Mouse (Mus musculus): ENCODE measurements around the gene Efna3.
A peak's percentile ranks its signal among the peaks of the same experiment; 100 is the strongest.

Efna3 gene

GRCm38 (mm10) chr3:89337721-89338578 lies 15.2 kb upstream of the Efna3 start, which contains the start of gene Efna4:
Efna4 (minus strand) TSS chr3:89338028.
- no peak for DNase-seq (ENCODE audit: low read depth, low spot score)

GRCm38 (mm10) chr3:89337062-89337720 lies 14.4 kb upstream of the Efna3 start:
- no peak for DNase-seq (ENCODE audit: low read depth, low spot score)

DNA sequence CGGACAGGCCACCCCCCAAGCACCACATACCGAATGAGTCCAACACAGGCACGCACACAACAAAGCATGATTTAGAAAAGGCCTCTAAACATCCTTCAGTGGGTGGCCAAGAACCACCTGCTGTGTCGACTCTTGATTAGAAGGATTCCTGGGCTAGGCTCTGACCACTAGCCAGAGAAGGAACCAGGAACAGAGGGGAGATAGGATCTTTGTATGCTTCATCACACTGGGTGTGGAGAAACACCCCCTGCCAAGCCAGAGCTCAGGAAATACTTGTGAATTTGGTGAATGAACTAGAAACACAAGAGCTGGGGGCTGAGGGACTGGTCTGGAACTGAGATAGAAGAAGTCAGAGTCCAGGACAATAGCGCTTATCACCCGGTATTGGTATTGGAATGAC lies 13.8 kb upstream of the Efna3 start:
- DNase-seq (ENCODE audit: low read depth, low spot score): no peak

GRCm38 (mm10) chr3:89333053-89333452 lies 10.3 kb upstream of the Efna3 start:
- DNase-seq (ENCODE audit: low read depth, low spot score): no peak

DNA sequence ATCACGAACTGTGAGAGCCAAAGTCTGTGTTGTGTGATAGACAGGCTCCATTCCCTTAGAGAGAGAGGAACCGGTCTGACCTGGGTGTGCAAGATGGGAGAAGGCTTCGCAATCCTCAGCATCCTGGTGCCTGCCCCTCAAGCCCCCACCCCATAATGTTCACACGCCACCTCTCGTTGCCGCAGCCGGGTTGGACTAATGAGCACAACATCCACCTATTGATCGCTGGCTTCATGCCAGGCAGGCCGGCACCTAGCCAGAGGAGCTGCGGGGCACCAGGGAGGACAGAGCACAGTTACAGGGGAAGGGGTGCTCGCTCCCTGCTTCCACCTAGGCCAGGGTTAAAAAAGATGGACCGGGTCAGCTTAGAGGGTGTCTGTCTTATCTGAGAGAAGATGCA lies 9.7 kb upstream of the Efna3 start:
- no peak for DNase-seq (ENCODE audit: low read depth, low spot score)

DNA sequence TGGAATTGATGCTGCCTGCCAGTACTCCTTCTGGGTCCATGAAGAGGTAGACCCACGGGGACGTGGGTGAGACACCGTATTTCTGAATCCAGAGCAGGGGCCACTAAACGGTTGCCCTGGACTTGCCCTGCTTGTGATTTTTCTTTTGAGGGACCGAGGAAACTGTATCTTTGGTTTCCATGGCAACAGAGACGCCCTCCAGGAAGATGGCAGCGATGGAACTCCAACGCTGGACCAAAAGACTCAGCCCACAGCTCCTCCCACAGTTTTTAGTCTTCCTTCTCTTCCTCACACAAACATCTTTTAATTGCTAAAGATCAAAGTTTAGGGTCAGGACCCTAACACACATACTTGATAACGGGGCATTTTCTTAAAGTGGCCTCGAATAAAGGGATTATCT lies 9.2 kb upstream of the Efna3 start:
- DNase-seq (ENCODE audit: low read depth, low spot score): no peak

GRCm38 (mm10) chr3:89331561-89331960 lies 8.8 kb upstream of the Efna3 start:
- DNase-seq (ENCODE audit: low read depth, low spot score): no peak

DNA sequence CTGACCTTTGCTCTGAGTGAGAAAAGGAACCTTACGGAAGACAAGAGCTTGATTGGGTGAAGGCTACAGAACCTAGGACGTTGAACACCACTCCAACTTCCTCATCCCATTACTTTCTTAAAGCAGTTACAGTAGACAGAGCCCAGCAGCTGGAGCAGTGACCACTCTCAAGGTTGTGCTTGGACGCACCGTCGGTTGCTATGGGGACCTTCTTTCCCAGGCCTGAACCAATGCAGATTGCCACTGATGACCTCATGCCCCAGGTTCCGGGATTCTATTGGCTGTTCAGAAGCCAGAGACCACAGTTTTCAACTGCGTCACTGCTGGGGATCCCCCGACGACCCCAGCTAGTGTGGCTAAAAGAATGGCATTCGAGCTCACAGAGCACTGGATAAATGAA lies 8.2 kb upstream of the Efna3 start:
- no peak for DNase-seq (ENCODE audit: low read depth, low spot score)

- no peak for DNase-seq (ENCODE audit: low read depth, low spot score)
Observed at GRCm38 (mm10) chr3:89330346-89330745, 7.6 kb upstream of the Efna3 start.

GRCm38 (mm10) chr3:89328623-89329022 lies 5.9 kb upstream of the Efna3 start:
- DNase-seq (ENCODE audit: low read depth, low spot score): no peak

GRCm38 (mm10) chr3:89327371-89327870 lies 4.7 kb upstream of the Efna3 start:
- DNase-seq (ENCODE audit: low read depth, low spot score): no peak

- no peak for DNase-seq (ENCODE audit: low read depth, low spot score)
Observed at GRCm38 (mm10) chr3:89325882-89326281, 3.1 kb upstream of the Efna3 start.

DNA sequence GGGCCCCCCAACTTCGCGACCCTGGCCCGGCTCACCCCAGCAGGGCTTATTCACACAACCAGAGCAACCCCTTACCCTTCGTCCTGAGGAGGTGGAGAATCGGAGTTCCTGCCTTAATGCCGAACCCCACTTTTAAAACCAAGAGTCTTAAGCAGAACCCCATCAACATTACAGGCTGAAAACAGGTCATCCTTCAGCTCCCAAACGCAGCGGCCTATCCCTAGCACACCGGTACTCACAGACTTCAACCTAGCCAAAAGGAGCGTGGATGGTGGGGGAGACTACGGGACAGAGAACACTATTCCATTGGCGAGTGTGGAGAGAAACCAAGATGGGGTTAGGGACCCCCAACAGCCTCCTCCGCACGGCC lies 649 bp downstream of the Efna3 start:
- no peak for DNase-seq (ENCODE audit: low read depth, low spot score)

DNA sequence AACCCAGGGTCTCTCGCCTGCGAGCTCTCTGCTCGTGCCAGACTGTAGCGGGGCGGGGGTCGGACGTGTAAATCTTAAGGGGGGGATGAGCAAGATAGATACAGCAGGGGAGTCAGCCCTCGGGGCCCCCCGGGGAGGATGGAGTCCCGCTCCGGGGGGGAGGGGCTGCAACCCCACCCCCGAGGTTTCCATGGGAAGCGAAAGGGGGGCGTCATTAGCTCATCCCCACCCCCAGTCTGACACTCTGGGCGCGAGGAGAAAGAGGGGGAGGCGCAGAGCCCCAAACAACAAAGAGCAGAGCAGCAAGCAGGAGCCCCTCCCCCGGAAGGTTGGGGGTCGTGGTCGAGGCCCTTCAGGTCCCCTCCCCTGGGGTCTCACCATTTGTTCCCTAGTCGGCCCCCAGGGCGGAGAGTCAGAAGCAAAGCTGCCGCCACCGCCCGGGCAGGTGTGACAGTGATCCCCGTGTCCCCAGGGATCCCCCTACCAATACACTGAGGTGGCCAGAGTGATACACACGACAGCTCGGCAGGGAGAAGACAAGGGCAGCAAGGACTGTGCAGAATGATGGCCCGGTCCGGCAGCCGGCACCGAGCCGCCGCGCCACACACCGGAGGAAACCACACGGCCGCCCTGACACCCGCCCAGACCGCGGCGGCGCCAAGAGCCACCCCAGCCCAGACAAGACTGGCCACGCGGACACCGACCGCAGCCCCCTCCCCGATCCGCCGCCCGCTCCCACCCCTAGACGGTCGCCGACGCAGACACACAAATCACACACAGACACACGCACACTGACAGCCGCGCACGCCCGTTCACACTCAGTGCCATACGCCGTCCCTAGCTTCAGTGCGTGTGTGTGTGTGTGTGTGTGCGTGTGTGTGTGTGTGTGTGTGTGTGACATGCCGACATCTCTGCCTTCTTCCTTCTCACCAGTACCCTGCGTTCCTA lies 1.3 kb downstream of the Efna3 start:
- DNase-seq (ENCODE audit: low read depth, low spot score): no peak

DNA sequence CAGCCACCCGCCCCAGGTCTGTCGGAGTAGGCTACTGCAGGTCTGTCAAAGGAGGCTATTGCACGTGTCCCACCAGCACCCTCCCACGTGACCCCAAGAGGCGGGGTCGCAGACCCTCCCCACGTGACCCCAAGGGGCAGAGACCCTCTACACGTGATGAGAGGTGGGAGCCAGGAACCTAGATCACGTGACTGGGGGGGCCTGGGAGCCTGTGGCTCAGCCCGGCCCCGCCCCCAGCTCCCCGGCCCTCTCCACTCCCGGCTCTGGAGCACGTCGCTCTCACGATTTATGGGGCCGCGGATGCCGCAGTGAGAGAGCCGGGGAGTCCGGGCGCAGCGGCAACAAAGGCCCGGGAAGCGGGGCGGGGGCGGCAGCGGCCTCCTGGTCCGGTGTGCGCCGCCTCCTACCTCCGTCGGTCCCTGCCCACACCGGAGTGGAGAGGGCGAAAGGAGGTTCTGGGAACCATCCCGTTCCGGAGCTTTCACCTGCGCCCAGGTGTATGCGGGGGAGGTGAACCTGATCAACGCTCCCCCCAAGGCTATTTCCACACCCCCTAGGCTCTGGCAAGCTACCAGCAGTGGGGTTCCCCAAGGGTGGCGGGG lies 2.1 kb downstream of the Efna3 start:
- DNase-seq (ENCODE audit: low read depth, low spot score): no peak

DNA sequence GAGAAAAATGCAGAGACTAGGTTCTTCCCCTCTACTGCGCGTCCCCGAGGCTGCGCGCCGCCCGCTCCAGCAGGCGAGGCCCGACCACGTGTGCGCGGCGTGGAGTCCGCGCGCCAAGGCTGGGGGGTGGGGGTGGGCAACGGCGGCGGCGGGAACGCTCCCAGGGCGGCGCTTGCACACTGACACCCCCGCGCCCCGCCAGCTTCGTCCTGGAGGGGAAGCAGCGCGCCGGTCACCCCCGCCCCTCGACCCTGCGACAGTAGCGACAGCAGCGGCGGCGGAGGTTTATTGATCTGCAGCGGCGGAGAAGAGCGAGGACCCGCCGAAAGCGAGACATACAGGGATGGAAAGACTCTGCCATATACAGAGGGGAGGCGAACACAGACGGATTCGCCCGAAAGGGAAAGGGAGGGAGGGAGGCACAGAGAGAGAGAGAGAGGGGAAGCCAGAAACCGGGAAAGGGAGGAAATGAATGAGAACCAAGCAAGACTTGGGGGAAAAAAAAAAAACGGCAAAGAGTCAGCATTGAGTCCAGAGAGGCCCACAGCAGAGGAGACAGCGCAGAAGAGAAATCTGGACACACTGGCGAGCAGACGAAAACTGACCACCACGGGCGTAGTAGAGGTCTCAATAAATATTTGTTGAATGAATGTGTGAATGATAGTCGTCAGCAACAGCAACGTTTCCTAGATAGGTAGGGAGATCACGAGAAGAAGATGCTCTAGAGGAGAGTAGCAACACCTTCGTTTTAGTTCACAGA lies 3.0 kb downstream of the Efna3 start:
- DNase-seq (ENCODE audit: low read depth, low spot score): no peak

DNA sequence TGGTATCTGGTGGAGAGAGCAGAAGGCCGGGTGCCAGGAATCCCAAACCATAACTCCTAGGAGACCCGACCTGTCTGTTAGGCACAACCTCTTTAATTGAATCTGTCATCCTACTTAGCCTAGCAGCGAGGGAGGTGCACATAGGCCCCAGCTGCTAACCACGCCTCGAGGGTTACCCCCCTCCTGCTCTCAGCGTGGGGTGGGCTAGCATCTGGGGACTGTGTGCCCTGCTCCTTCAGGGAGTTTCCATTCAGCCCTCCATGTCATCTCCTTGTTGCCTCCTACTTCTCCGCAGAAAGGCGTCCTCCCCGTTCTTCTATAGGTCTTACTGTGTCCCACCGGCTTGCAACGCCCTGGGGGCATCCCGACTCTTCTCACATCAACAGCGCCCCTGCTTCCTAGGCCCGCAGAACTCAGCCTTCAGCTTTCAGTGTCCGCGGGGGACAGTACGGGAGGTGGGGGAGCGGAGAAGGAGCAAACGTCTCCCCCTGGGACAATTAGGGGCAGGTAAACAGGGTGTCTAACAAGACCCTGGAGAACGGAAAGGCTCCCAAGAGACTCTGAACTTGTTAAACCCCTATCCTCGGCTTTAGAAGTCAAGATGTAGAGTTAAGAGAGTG lies 3.7 kb downstream of the Efna3 start:
- DNase-seq (ENCODE audit: low read depth, low spot score): no peak

- DNase-seq (ENCODE audit: low read depth, low spot score): no peak
Observed at GRCm38 (mm10) chr3:89318316-89318715, 4.4 kb downstream of the Efna3 start.

DNA sequence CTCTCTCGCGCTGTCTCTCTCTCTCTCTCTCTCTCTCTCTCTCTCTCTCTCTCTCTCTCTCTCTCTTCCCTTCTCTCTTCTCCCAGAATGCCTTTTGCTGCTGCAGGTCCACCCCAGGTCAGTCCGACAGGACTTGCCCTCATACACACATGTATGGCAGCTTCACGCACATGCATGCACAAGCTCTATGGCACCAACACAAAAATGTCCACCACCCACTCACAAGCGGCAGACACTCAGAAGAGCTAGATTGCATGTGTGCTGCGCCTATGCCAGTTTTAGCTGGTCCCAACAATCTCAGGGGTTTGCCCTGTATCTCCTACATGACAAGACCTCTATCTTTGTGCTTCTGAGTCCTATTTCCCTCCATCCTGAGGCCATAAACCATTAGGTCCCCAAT lies 5.5 kb downstream of the Efna3 start:
- DNase-seq (ENCODE audit: low read depth, low spot score): no peak

- DNase-seq (ENCODE audit: low read depth, low spot score): peak; percentile 67
Observed at GRCm38 (mm10) chr3:89316833-89317232, 5.9 kb downstream of the Efna3 start.
